Mouse (Mus musculus) kidney, postnatal 0 days (tissue): ENCODE measurements at regions not wholly inside any gene's neighbourhood (a gene's known extent, or its start where the extent isn't known, plus 50 kb on each side); places are given as distances from the start of the nearest gene placed in this dataset.
A peak's percentile ranks its signal among the peaks of the same experiment; 100 is the strongest.

Experiments used
- ATAC-seq: fragments of 200-750 bp; cut with Nextera tagmentation; replicated peaks from 2 replicates; pipeline ENCODE4 v1.8.0; 2017; ENCODE audit warnings: low read depth, moderate number of reproducible peaks, moderate TSS enrichment, moderate library complexity; ENCODE audit not compliant: low FRiP score
- DNase-seq: peaks from one replicate; pipeline ENCODE4 v3.0.0-alpha.2; 2016; ENCODE audit warnings: low spot score
- H3K27ac ChIP-seq: fragments of 300-500 bp; sonication (generic); 2 replicates; pipeline ENCODE4 v1.5.1; 2014; ENCODE audit warnings: mild to moderate bottlenecking
- H3K27me3 ChIP-seq: fragments of 300-500 bp; sonication (generic); 2 replicates; pipeline ENCODE4 v1.6.1; 2014; ENCODE audit warnings: low read length, mixed read lengths; ENCODE audit not compliant: insufficient read depth
- H3K36me3 ChIP-seq: fragments of 300-500 bp; sonication (generic); 2 replicates; pipeline ENCODE4 v1.6.1; 2014; ENCODE audit warnings: low read length, mixed read lengths; ENCODE audit not compliant: insufficient read depth
- H3K4me1 ChIP-seq: fragments of 300-500 bp; sonication (generic); replicated peaks from 2 replicates; pipeline ENCODE4 v1.6.1; 2014; ENCODE audit warnings: antibody characterized with exemption, low read length, mixed read lengths; ENCODE audit not compliant: insufficient read depth
- H3K4me2 ChIP-seq: fragments of 300-500 bp; sonication (generic); 2 replicates; pipeline ENCODE4 v1.6.1; 2014; ENCODE audit warnings: mild to moderate bottlenecking, low read length, moderate library complexity, mixed read lengths
- H3K4me3 ChIP-seq: fragments of 300-500 bp; sonication (generic); replicated peaks from 2 replicates; pipeline ENCODE4 v1.5.1; 2014; ENCODE audit warnings: low read depth, low read length
- H3K9ac ChIP-seq: fragments of 300-500 bp; sonication (generic); 2 replicates; pipeline ENCODE4 v1.6.1; 2014; ENCODE audit warnings: low read depth, low read length
- H3K9me3 ChIP-seq: fragments of 300-500 bp; sonication (generic); replicated peaks from 2 replicates; pipeline ENCODE4 v1.6.1; 2016; ENCODE audit warnings: low read length, inconsistent platforms, mixed read lengths
- CTCF ChIP-seq: IDR thresholded peaks from 2 replicates; pipeline ENCODE4 v1.5.1; 2016; ENCODE audit warnings: antibody characterized with exemption, low read depth, mild to moderate bottlenecking, moderate library complexity
- WGBS: fragments of 180-500 bp; shearing (Covaris S2); extraction: QIAGEN DNeasy Blood & Tissue Kit; methylation state at CpG from one replicate; pipeline ENCODE4 v1.1.7; 2014; 5-methylcytosine and 5-hydroxymethylcytosine counted together

DNA sequence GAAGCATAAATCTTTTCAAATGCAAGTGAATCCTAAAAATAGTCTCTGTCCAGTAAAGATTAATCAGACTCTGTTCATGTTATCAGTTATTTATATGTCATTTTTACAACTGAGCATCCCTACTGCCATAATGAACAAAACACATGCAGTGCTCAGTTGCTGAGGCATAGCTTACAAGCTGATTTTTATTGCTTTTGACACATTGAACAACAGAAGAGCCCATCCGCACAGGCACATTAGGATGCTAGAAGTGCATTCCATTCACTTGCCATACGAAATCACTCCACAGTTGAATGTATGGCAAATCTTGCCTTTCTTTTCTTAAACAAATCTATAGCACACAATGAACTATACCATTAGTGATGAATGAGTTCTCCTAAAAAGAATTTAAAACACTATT is 636.2 kb upstream of the Bche start:
- Histone ChIP-seq H3K9me3 (no peaks in the 10 kb centered on the region), H3K4me2 (no peak overlapping the region), H3K4me3 (no peak overlapping the region), H3K27me3 (no peaks in the 10 kb centered on the region), H3K9ac (no peak overlapping the region), H3K27ac (no peak overlapping the region), H3K36me3 (no peaks in the 10 kb centered on the region), H3K4me1 (no peaks in the 10 kb centered on the region)
- no peak for ATAC-seq
- peak; percentile 7 for DNase-seq
- no peak for TF ChIP-seq CTCF
- 59% methylated on average over 2 of the region's 2 CpGs for whole genome bisulfite sequencing
